Mouse (Mus musculus): ENCODE measurements at regions not wholly inside any gene's neighbourhood (a gene's known extent, or its start where the extent isn't known, plus 50 kb on each side); places are given as distances from the start of the nearest gene placed in this dataset.

DNA sequence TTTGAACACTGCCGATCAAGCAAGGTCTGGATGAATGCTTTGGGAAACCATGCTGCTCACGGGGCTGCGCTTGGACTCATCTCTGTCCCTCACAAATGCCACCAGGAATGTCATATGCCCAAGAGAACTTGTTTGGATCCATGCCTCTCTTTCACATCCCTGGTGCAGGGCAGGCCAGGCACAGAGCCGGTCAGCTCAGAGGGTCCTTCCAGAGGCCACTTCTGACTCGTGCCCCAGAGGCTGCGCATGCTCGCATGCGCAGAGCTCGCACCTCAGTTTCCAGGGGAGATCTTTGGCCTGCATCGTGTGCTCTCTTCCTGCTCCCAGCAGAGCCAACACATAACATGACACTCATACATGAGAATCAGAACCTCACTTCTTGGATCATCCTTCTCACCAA, 111.1 kb downstream of the Tfap2c start:
- no peak for TF ChIP-seq CTCF (IDR thresholded peaks at IDR 0.05; ENCODE audit: low read depth, low read length)
- H3K79me2 ChIP-seq (ENCODE audit: control insufficient read depth, insufficient read depth, low read length) = no peaks in the 10 kb centered on the region
- no peak overlapping the region for H3K9ac ChIP-seq (ENCODE audit: low read depth, low read length)
- H3K36me3 ChIP-seq (ENCODE audit: control insufficient read depth, insufficient read depth, low read length) = no peaks in the 10 kb centered on the region
- no peak overlapping the region for H3K27ac ChIP-seq (replicated peaks; ENCODE audit: insufficient read depth, low read depth, low read length)
- DNase-seq (ENCODE audit: extremely low read depth, low read depth, low spot score) = no peak
- H3K27me3 ChIP-seq (ENCODE audit: control insufficient read depth, insufficient read depth, low read length) = 0 out of 2 replicates have a peak, but pooled peaks cover 4% of the 10 kb centered on the region
- 79% methylated on average over 10 of the region's 10 CpGs for WGBS
- H3K4me3 ChIP-seq (ENCODE audit: insufficient read depth, low read depth, low read length) = no peak overlapping the region
- H3K4me1 ChIP-seq (ENCODE audit: control insufficient read depth, insufficient read depth, low read length) = no peaks in the 10 kb centered on the region

DNA sequence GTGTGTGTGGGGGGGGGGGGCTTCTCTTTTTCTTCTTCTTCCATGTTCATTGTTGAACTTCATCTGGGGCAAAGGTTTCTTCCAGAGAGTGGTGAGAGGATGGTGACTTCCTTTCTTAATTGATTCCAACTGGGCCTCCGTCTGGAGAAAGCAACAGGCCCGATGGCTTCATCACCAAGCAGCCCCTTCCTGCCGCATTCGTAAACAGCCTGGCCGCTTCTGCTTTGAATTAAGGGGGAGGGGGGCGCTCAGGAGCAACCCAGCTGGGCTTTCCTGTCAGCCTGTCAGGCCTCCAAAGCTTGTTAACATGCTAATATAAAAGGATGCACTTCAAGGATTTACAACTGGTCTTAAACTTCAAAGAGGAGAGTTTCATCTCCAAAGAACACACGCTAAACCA, 111.5 kb downstream of the Tfap2c start:
- no peak for TF ChIP-seq CTCF (IDR thresholded peaks at IDR 0.05; ENCODE audit: low read depth, low read length)
- no peak for TF ChIP-seq POLR2A (IDR thresholded peaks at IDR 0.05; ENCODE audit: extremely low read depth, insufficient read depth, low read length)
- 19% methylated on average over 7 of the region's 7 CpGs for WGBS
- Histone ChIP-seq H3K9ac (ENCODE audit: low read depth, low read length) (no peak overlapping the region), H3K27ac (replicated peaks; ENCODE audit: insufficient read depth, low read depth, low read length) (no peak overlapping the region), H3K4me1 (ENCODE audit: control insufficient read depth, insufficient read depth, low read length) (no peaks in the 10 kb centered on the region), H3K4me3 (ENCODE audit: insufficient read depth, low read depth, low read length) (no peak overlapping the region), H3K27me3 (ENCODE audit: control insufficient read depth, insufficient read depth, low read length) (0 out of 2 replicates have a peak, but pooled peaks cover 4% of the 10 kb centered on the region), H3K79me2 (ENCODE audit: control insufficient read depth, insufficient read depth, low read length) (no peaks in the 10 kb centered on the region), H3K36me3 (ENCODE audit: control insufficient read depth, insufficient read depth, low read length) (no peaks in the 10 kb centered on the region)
- no peak for DNase-seq (ENCODE audit: extremely low read depth, low read depth, low spot score)

DNA sequence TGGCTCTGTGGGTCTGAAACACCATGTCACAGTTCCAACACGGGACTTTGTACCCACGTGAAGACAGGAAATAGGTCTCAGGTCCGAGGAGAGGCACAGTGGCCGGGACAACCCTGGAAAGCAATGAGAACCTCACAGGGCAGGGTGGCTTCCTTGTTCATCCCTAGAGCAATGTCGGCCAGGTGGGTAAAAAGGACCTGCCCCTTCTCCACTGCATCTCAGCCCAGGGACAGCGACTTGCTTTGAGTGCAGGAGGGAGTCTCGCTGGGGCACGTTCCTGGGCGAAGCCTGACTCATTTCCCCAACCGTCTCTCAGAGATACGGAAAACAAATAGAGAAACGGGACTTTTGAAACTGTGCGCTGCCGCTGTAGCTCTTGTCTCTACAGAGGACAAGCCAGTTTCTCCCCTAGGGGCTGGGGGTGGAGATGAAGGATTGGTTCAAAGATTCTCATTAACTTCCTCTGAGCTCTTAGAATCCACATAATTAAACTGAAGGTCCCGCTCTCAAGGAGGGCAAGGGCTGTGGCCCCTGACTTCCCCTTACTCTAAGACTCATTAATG, 112.1 kb downstream of the Tfap2c start:
- no peaks in the 10 kb centered on the region for H3K36me3 ChIP-seq (ENCODE audit: control insufficient read depth, insufficient read depth, low read length)
- no peak overlapping the region for H3K9ac ChIP-seq (ENCODE audit: low read depth, low read length)
- DNase-seq (ENCODE audit: extremely low read depth, low read depth, low spot score) = no peak
- no peak overlapping the region for H3K4me3 ChIP-seq (ENCODE audit: insufficient read depth, low read depth, low read length)
- 0 out of 2 replicates have a peak, but pooled peaks cover 4% of the 10 kb centered on the region for H3K27me3 ChIP-seq (ENCODE audit: control insufficient read depth, insufficient read depth, low read length)
- no peaks in the 10 kb centered on the region for H3K79me2 ChIP-seq (ENCODE audit: control insufficient read depth, insufficient read depth, low read length)
- H3K27ac ChIP-seq (replicated peaks; ENCODE audit: insufficient read depth, low read depth, low read length) = no peak overlapping the region
- TF ChIP-seq POLR2A (IDR thresholded peaks at IDR 0.05; ENCODE audit: extremely low read depth, insufficient read depth, low read length) (no peak), CTCF (IDR thresholded peaks at IDR 0.05; ENCODE audit: low read depth, low read length) (no peak)
- no peaks in the 10 kb centered on the region for H3K4me1 ChIP-seq (ENCODE audit: control insufficient read depth, insufficient read depth, low read length)
- 5% methylated on average over 15 of the region's 15 CpGs for WGBS

DNA sequence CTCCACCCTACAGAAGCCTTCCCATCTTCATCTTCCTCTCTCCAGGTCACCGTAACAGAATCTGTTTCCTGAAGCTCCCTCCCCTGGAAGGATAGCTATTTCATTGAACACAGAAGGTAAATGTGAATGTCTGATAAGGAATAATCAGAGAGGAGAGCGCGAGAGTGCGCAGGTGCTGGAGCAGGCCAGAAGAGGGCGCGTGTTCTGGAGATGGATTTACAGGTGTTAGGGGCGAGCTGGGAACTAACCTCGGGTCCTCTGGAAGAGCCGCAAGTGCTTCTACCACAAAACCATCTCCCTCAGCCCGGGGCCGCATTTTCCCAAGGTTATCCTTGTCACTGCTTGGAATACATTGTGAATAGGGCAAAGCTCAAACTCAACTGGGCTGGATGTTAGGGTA, 112.8 kb downstream of the Tfap2c start:
- Histone ChIP-seq H3K9ac (ENCODE audit: low read depth, low read length) (no peak overlapping the region), H3K79me2 (ENCODE audit: control insufficient read depth, insufficient read depth, low read length) (no peaks in the 10 kb centered on the region), H3K36me3 (ENCODE audit: control insufficient read depth, insufficient read depth, low read length) (no peaks in the 10 kb centered on the region), H3K27ac (replicated peaks; ENCODE audit: insufficient read depth, low read depth, low read length) (no peak overlapping the region), H3K4me3 (ENCODE audit: insufficient read depth, low read depth, low read length) (no peak overlapping the region), H3K4me1 (ENCODE audit: control insufficient read depth, insufficient read depth, low read length) (no peaks in the 10 kb centered on the region), H3K27me3 (ENCODE audit: control insufficient read depth, insufficient read depth, low read length) (0 out of 2 replicates have a peak, but pooled peaks cover 4% of the 10 kb centered on the region)
- 64% methylated on average over 11 of the region's 11 CpGs for WGBS
- no peak for DNase-seq (ENCODE audit: extremely low read depth, low read depth, low spot score)
- no peak for TF ChIP-seq POLR2A (IDR thresholded peaks at IDR 0.05; ENCODE audit: extremely low read depth, insufficient read depth, low read length)
- no peak for TF ChIP-seq CTCF (IDR thresholded peaks at IDR 0.05; ENCODE audit: low read depth, low read length)

DNA sequence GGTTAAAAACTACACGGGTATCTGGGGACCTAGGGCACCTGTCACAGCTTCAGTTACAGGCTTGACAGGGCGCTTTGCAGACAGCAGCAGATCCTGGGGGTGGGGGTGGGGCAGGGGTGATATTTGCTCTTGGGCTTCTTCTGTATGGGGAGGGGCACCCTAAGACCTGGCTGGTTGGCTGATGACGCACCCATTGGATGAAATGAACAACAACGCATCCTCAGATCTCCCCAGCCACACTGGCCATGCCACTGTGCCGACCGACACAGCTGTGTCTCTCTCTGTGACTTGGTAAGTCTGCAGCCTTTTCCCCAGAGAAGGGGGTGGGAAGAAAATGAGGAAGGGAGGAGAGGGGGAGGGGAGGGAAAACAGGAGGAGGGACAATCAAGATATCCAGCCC, 114.3 kb downstream of the Tfap2c start:
- H3K27me3 ChIP-seq (ENCODE audit: control insufficient read depth, insufficient read depth, low read length) = 0 out of 2 replicates have a peak, but pooled peaks cover 4% of the 10 kb centered on the region
- TF ChIP-seq POLR2A (IDR thresholded peaks at IDR 0.05; ENCODE audit: extremely low read depth, insufficient read depth, low read length) (no peak), CTCF (IDR thresholded peaks at IDR 0.05; ENCODE audit: low read depth, low read length) (no peak)
- H3K9ac ChIP-seq (ENCODE audit: low read depth, low read length) = no peak overlapping the region
- no peaks in the 10 kb centered on the region for H3K79me2 ChIP-seq (ENCODE audit: control insufficient read depth, insufficient read depth, low read length)
- no peak overlapping the region for H3K4me3 ChIP-seq (ENCODE audit: insufficient read depth, low read depth, low read length)
- no peaks in the 10 kb centered on the region for H3K4me1 ChIP-seq (ENCODE audit: control insufficient read depth, insufficient read depth, low read length)
- no peak overlapping the region for H3K27ac ChIP-seq (replicated peaks; ENCODE audit: insufficient read depth, low read depth, low read length)
- WGBS = 7% methylated on average over 6 of the region's 6 CpGs
- no peaks in the 10 kb centered on the region for H3K36me3 ChIP-seq (ENCODE audit: control insufficient read depth, insufficient read depth, low read length)
- DNase-seq (ENCODE audit: extremely low read depth, low read depth, low spot score) = no peak

DNA sequence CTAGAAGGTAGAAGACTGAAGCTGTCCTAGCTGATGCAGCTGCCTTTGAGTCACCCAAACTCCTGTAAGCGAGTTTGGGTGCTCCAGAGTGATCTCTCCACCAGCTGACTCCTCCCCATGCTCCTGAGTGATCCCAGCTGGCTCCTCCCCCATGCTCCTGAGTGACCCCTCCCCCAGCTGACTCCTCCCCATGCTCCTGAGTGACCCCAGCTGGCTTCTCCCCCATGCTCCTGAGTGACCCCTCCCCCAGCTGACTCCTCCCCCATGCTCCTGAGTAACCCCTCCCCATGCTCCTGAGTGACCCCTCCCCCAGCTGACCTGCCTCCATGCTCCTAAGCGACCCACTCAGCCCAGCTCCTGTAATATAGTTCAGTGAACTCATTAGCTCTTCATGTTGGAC, 123.7 kb downstream of the Tfap2c start:
- Histone ChIP-seq H3K9ac (ENCODE audit: low read depth, low read length) (no peak overlapping the region), H3K79me2 (ENCODE audit: control insufficient read depth, insufficient read depth, low read length) (no peaks in the 10 kb centered on the region), H3K36me3 (ENCODE audit: control insufficient read depth, insufficient read depth, low read length) (no peaks in the 10 kb centered on the region), H3K27me3 (ENCODE audit: control insufficient read depth, insufficient read depth, low read length) (no peaks in the 10 kb centered on the region), H3K4me1 (ENCODE audit: control insufficient read depth, insufficient read depth, low read length) (no peaks in the 10 kb centered on the region), H3K4me3 (ENCODE audit: insufficient read depth, low read depth, low read length) (no peak overlapping the region), H3K27ac (replicated peaks; ENCODE audit: insufficient read depth, low read depth, low read length) (no peak overlapping the region)
- no peak for TF ChIP-seq CTCF (IDR thresholded peaks at IDR 0.05; ENCODE audit: low read depth, low read length)
- no peak for TF ChIP-seq POLR2A (IDR thresholded peaks at IDR 0.05; ENCODE audit: extremely low read depth, insufficient read depth, low read length)
- DNase-seq (ENCODE audit: extremely low read depth, low read depth, low spot score) = peak; percentile 20
- WGBS = 32% methylated on average over 2 of the region's 2 CpGs

Measured in liver, adult 2 months (tissue).